Comparison of ENCODE assay signal across 21 mouse cellular contexts in the genomic region with DNA sequence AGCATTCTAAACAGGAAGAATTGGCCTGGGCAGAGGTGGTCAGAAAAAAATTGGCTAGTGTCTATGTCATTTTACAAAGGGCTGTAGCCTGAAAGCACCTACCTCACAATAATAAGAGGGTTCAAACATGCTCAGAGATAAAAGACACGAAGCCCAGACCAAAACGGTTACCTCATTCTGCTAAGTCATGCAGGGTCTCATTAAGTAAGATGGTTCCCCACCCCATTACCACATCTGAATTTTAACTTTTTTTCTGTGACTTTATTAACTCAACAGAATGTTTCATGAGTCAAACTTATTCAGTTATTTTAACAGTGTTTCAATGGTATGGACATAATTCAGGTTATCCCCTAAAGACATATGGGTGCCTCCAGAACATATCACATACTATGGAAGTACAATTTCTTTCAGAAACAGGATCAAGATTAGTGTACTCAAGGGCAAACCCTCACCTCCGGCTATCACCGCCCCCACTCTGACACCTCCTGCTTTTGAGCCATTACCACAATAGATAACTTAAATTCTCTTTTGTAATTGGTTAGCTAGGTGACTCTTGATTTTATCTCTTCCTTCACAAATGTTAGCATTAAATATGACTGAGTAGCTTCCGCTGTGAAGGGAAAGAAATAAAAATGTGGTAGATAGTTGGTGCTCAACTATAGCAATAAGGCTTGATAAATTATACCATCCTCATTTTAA. TPM values are rescaled to one million over a fixed set of nuclear protein-coding genes. Genes with fewer than 3 reads are reported as not detected.
DNase-seq lines count a peak whose midpoint lies in the region; ATAC-seq and TF ChIP-seq lines count a peak whose summit lies in the region.
"Had no signal": no experiment of that assay in that cellular context is flagged by ENCODE, and none has a peak within 500 bp of the region (broad histone marks: within the 10 kb centered on the region; RNA-seq: fewer than 3 reads in every experiment).

No protein-coding gene starts in this region.

- H3K4me1 ChIP-seq in MEL (ENCODE audit: control insufficient read depth in 1 of 2, insufficient read depth in 2 of 2, low read length in 2 of 2) = peaks cover 9 to 17% of the 10 kb centered on the region in 2 experiments
- H3K4me1 ChIP-seq in heart, embryonic 11.5 days (ENCODE audit: control insufficient read depth, insufficient read depth, low read length) = no peaks in the 10 kb centered on the region
- H3K4me1 ChIP-seq: embryonic facial prominence, embryonic 10.5 days; embryonic facial prominence, embryonic 12.5 days; forebrain, embryonic 10.5 days; forebrain, embryonic 12.5 days had no signal

- peak overlapping the region; percentile 97 for H3K27ac ChIP-seq in MEL (ENCODE audit: control insufficient read depth, low read depth, low read length)
- H3K27ac ChIP-seq in heart, embryonic 11.5 days (ENCODE audit: low read depth, low read length) = no peak overlapping the region
- H3K27ac ChIP-seq: embryonic facial prominence, embryonic 10.5 days; embryonic facial prominence, embryonic 12.5 days; forebrain, embryonic 10.5 days; forebrain, embryonic 12.5 days had no signal

- peak overlapping the region; percentile 46 for H3K9ac ChIP-seq in MEL (ENCODE audit: control insufficient read depth, low read depth, low read length, poor library complexity, severe bottlenecking)
- no peak overlapping the region for H3K9ac ChIP-seq in heart, embryonic 11.5 days (ENCODE audit: low read depth, low read length)
- H3K9ac ChIP-seq: embryonic facial prominence, embryonic 12.5 days; forebrain, embryonic 12.5 days had no signal

- peak; percentile 86 for ATAC-seq in CD4-positive, CD25-positive, alpha-beta regulatory T cell, adult 4 months
- ATAC-seq in megakaryocyte, adult 5-6 weeks (ENCODE audit: poor library complexity, severe bottlenecking) = peak; percentile 56
- ATAC-seq in heart, embryonic 11.5 days (replicated peaks; ENCODE audit: insufficient number of reproducible peaks, low FRiP score, low TSS enrichment) = no peak
- ATAC-seq: forebrain, embryonic 14.5 days; forebrain, embryonic 16.5 days had no signal

- H3K27me3 ChIP-seq in MEL (ENCODE audit: control insufficient read depth in 1 of 2, insufficient read depth in 2 of 2, low read length in 2 of 2) = no peaks in the 10 kb centered on the region
- H3K27me3 ChIP-seq in heart, embryonic 11.5 days (ENCODE audit: control insufficient read depth, insufficient read depth, low read length) = no peaks in the 10 kb centered on the region
- H3K27me3 ChIP-seq: embryonic facial prominence, embryonic 12.5 days; forebrain, embryonic 12.5 days had no signal

- no peak overlapping the region for H3K4me2 ChIP-seq in heart, embryonic 11.5 days
- H3K4me2 ChIP-seq: embryonic facial prominence, embryonic 12.5 days; forebrain, embryonic 12.5 days had no signal

- peak in 1 of 2 experiments; percentile 40; a peak in 1 of 4 replicates for TF ChIP-seq POLR2A in MEL (IDR thresholded peaks at IDR 0.05; ENCODE audit: control insufficient read depth in 1 of 2, insufficient read depth in 1 of 2, low read depth in 1 of 2, low read length in 2 of 2, poor library complexity in 1 of 2)

- no peaks in the 10 kb centered on the region for H3K79me2 ChIP-seq in MEL (ENCODE audit: control insufficient read depth, insufficient read depth, low read length, poor library complexity)

- DNase-seq in MEL (ENCODE audit: low read depth, low spot score) (peak; percentile 85), liver (no peak)
- DNase-seq in kidney, adult 11 months = no peak
- DNase-seq: adrenal gland, adult 2 months; adrenal gland, postnatal 10 days; adrenal gland, postnatal 25 days; cerebellum, adult 11 months; cerebellum, adult 18-20 months; cerebellum, adult 8-10 months; cerebellum, postnatal 10 days; cerebellum, postnatal 25 days had no signal

- H3K36me3 ChIP-seq in MEL (ENCODE audit: control insufficient read depth in 1 of 2, insufficient read depth in 2 of 2, low read length in 2 of 2) = peaks cover 16 to 25% of the 10 kb centered on the region in 2 experiments
- peaks cover 34% of the 10 kb centered on the region for H3K36me3 ChIP-seq in heart, embryonic 11.5 days (ENCODE audit: control insufficient read depth, insufficient read depth, low read length)

- peak; percentile 53 to 74; a peak in 3 of 4 replicates for TF ChIP-seq EP300 in MEL (IDR thresholded peaks at IDR 0.05; ENCODE audit: low read depth in 1 of 2, low read length in 2 of 2)

- WGBS in heart, embryonic 11.5 days (ENCODE audit: insufficient replicate concordance) = 92% methylated on average over 5 of the region's 5 CpGs

- TF ChIP-seq RAD21 in MEL (IDR thresholded peaks at IDR 0.05; ENCODE audit: low read depth, low read length) = no peak

- H3K4me3 ChIP-seq in MEL (ENCODE audit: control insufficient read depth in 1 of 2, insufficient read depth in 1 of 2, low read depth in 2 of 2, low read length in 2 of 2) = no peak overlapping the region
- H3K4me3 ChIP-seq in heart, embryonic 11.5 days (ENCODE audit: low read depth, low read length) = no peak overlapping the region
- H3K4me3 ChIP-seq: embryonic facial prominence, embryonic 10.5 days; embryonic facial prominence, embryonic 12.5 days; erythroblast, embryonic 14.5 days; forebrain, embryonic 10.5 days; forebrain, embryonic 12.5 days had no signal

- no peaks in the 10 kb centered on the region for H3K9me3 ChIP-seq in MEL (replicated peaks; ENCODE audit: insufficient read depth, low read length)
- no peaks in the 10 kb centered on the region for H3K9me3 ChIP-seq in heart, embryonic 11.5 days (replicated peaks; ENCODE audit: control insufficient read depth, low read length)
- H3K9me3 ChIP-seq: embryonic facial prominence, embryonic 10.5 days; embryonic facial prominence, embryonic 12.5 days; forebrain, embryonic 10.5 days; forebrain, embryonic 12.5 days had no signal

- no peak for TF ChIP-seq CTCF in MEL (IDR thresholded peaks at IDR 0.05 in 2 of 3, conservative IDR thresholded peaks at IDR 0.05 in 1 of 3; ENCODE audit: control insufficient read depth in 1 of 3, insufficient read depth in 1 of 3, low read depth in 2 of 3, low read length in 3 of 3, poor library complexity in 1 of 3, severe bottlenecking in 1 of 3)

TF ChIP-seq in MEL, 35 proteins besides CTCF, POLR2A, EP300 and RAD21:
- TF ChIP-seq ZKSCAN1 (IDR thresholded peaks at IDR 0.05; ENCODE audit: low read depth, low read length) (no peak), TBP (IDR thresholded peaks at IDR 0.05; ENCODE audit: low read depth, low read length) (peak; percentile 58; the same call in 1 of the 2 replicates), ETS1 (IDR thresholded peaks at IDR 0.05; ENCODE audit: low read depth, low read length) (peak; percentile 74), SIN3A (IDR thresholded peaks at IDR 0.05; ENCODE audit: low read length) (peak; percentile 64; the same call in 1 of the 2 replicates), TCF12 (IDR thresholded peaks at IDR 0.05; ENCODE audit: low read depth, low read length) (peak; percentile 50), MXI1 (IDR thresholded peaks at IDR 0.05; ENCODE audit: low read depth, low read length) (peak; percentile 35), ZC3H11A (IDR thresholded peaks at IDR 0.05; ENCODE audit: low read depth, low read length) (no peak), GATA1 (IDR thresholded peaks at IDR 0.05; ENCODE audit: low read depth, low read length) (peak; percentile 88), MEF2A (IDR thresholded peaks at IDR 0.05; ENCODE audit: extremely low read depth, insufficient replicate concordance, low read depth, low read length, poor library complexity, severe bottlenecking) (no peak), CHD1 (IDR thresholded peaks at IDR 0.05; ENCODE audit: low read depth, low read length) (no peak)

RNA-seq across cellular contexts. Expression of gene Ndufaf1, which starts 21.3 kb away (rescaled TPM):
- 10 to 100 TPM; 29.4 to 37.0 TPM for polyA plus RNA-seq in CD4-positive, CD25-positive, alpha-beta regulatory T cell, adult 4 months (2017; shearing (Covaris generic))
- total RNA-seq in MEL (2012; rRNA removed) = 25.3 and 25.8 TPM in 2 replicates
- polyA plus RNA-seq in MEL (2012; ENCODE audit: insufficient read depth in 1 of 2, insufficient read length in 2 of 2, low read depth in 1 of 2, low replicate concordance in 2 of 2, missing spikeins in 1 of 2) = 10 to 100 TPM in 1 of 2 experiments, not detected in 1; 18.0 TPM
- total RNA-seq in megakaryocyte, adult 5-6 weeks (2015) = 15.8 and 16.4 TPM in 2 replicates
- 8.8 and 13.0 TPM in 2 replicates for total RNA-seq in megakaryocyte, adult 5-6 weeks (2017)
- 54.5 and 64.1 TPM in 2 replicates for polyA plus RNA-seq in heart, embryonic 11.5 days (2014; fragmentation: Nextera tagmentation; extraction: Ambion mirVana)

RNA-seq across cellular contexts. Expression of gene Oip5, which starts 23.1 kb away (rescaled TPM):
- polyA plus RNA-seq in CD4-positive, CD25-positive, alpha-beta regulatory T cell, adult 4 months (2017; shearing (Covaris generic)) = 1 to 10 TPM; 2.6 to 4.6 TPM
- total RNA-seq in MEL (2012; rRNA removed) = 18.1 and 26.4 TPM in 2 replicates
- polyA plus RNA-seq in MEL (2012; ENCODE audit: insufficient read depth in 1 of 2, insufficient read length in 2 of 2, low read depth in 1 of 2, low replicate concordance in 2 of 2, missing spikeins in 1 of 2) = 10 to 100 TPM in 1 of 2 experiments, not detected in 1; 29.6 TPM
- total RNA-seq in megakaryocyte, adult 5-6 weeks (2015) = 17.7 and 20.5 TPM in 2 replicates
- total RNA-seq in megakaryocyte, adult 5-6 weeks (2017) = 15.3 and 17.2 TPM in 2 replicates
- polyA plus RNA-seq in heart, embryonic 11.5 days (2014; fragmentation: Nextera tagmentation; extraction: Ambion mirVana) = 22.9 and 25.5 TPM in 2 replicates

RNA-seq across cellular contexts. Expression of gene Nusap1, which starts 23.3 kb away (rescaled TPM):
- 10 to 100 TPM in 1 of 2 experiments, 1 to 10 TPM in 1; 7.6 to 15.0 TPM for polyA plus RNA-seq in CD4-positive, CD25-positive, alpha-beta regulatory T cell, adult 4 months (2017; shearing (Covaris generic))
- total RNA-seq in MEL (2012; rRNA removed) = 17.0 and 25.0 TPM in 2 replicates
- polyA plus RNA-seq in MEL (2012; ENCODE audit: insufficient read depth in 1 of 2, insufficient read length in 2 of 2, low read depth in 1 of 2, low replicate concordance in 2 of 2, missing spikeins in 1 of 2) = 10 to 100 TPM in 1 of 2 experiments, not detected in 1; 28.2 TPM
- total RNA-seq in megakaryocyte, adult 5-6 weeks (2015) = 144 and 159 TPM in 2 replicates
- total RNA-seq in megakaryocyte, adult 5-6 weeks (2017) = 156 and 168 TPM in 2 replicates
- polyA plus RNA-seq in heart, embryonic 11.5 days (2014; fragmentation: Nextera tagmentation; extraction: Ambion mirVana) = 56.4 and 57.3 TPM in 2 replicates

RNA-seq across cellular contexts. Expression of gene Rtf1, which starts 33.5 kb away (rescaled TPM):
- polyA plus RNA-seq in CD4-positive, CD25-positive, alpha-beta regulatory T cell, adult 4 months (2017; shearing (Covaris generic)) = 10 to 100 TPM; 26.8 to 45.0 TPM
- 10.6 and 12.8 TPM in 2 replicates for total RNA-seq in MEL (2012; rRNA removed)
- polyA plus RNA-seq in MEL (2012; ENCODE audit: insufficient read depth in 1 of 2, insufficient read length in 2 of 2, low read depth in 1 of 2, low replicate concordance in 2 of 2, missing spikeins in 1 of 2) = 10 to 100 TPM in 1 of 2 experiments, not detected in 1; 46.0 TPM
- 29.7 and 32.6 TPM in 2 replicates for total RNA-seq in megakaryocyte, adult 5-6 weeks (2015)
- total RNA-seq in megakaryocyte, adult 5-6 weeks (2017) = 26.7 and 27.0 TPM in 2 replicates
- polyA plus RNA-seq in heart, embryonic 11.5 days (2014; fragmentation: Nextera tagmentation; extraction: Ambion mirVana) = 20.3 and 24.0 TPM in 2 replicates
